Mouse (Mus musculus) telencephalon, adult 2 months (tissue): Measurements from ENCODE around the gene Ubash3a.

Experiments
- DNase-seq: peaks from one replicate; pipeline ENCODE4 v3.0.0-alpha.2; 2011; ENCODE audit warnings: low read depth, low spot score

Ubash3a gene

GRCm38 (mm10) chr17:31280269-31280668 is 72.6 kb downstream of the Ubash3a start:
- DNase-seq = no peak

GRCm38 (mm10) chr17:31281830-31282686 is 74.4 kb downstream of the Ubash3a start:
- DNase-seq = no peak

- DNase-seq = no peak
Observed at GRCm38 (mm10) chr17:31282687-31283053, 75.0 kb downstream of the Ubash3a start.

GRCm38 (mm10) chr17:31285867-31286266 is 78.2 kb downstream of the Ubash3a start:
- DNase-seq = no peak

DNA sequence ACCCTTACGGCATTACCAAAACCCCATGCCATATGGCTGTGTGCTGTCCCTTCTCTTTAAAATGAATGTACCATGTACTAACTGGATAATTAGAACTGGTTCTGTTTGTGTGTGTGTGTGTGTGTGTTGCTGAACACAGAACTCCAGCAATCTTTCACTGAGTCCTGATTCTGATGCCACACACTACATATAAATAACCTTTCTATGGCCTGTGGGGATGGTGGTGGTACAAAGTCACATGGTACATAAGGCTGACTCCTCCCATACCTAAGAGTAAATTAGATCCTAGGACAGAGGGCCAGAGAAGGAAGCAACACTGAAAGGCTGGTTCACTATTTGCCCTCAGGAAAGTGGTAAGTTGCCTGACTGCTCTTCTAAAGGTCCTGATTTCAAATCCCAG is 78.8 kb downstream of the Ubash3a start, which contains the start of gene Slc37a1:
TSS of gene Slc37a1 (plus strand) at position 301 of the 400 bp plus-strand sequence.
- DNase-seq = no peak

DNA sequence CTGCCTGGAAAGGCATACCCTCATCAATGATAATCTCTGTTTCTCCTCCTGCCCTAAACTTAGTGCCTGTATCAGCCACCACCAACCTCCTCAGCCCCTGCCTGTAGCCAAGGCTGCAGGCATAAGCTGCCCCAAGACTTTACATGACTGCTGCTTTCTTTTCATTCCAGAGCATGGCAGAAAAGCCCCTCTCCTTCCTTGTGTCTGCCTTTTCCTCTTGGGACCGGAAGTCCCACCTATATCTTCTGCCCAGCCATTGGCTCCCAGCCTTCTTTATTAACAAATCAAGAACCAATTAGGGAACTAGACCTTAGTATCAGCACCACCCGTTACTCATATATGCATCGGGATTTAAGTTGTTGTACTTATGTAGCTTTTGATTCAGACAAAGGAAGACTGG is 79.5 kb downstream of the Ubash3a start:
- no peak for DNase-seq

DNA sequence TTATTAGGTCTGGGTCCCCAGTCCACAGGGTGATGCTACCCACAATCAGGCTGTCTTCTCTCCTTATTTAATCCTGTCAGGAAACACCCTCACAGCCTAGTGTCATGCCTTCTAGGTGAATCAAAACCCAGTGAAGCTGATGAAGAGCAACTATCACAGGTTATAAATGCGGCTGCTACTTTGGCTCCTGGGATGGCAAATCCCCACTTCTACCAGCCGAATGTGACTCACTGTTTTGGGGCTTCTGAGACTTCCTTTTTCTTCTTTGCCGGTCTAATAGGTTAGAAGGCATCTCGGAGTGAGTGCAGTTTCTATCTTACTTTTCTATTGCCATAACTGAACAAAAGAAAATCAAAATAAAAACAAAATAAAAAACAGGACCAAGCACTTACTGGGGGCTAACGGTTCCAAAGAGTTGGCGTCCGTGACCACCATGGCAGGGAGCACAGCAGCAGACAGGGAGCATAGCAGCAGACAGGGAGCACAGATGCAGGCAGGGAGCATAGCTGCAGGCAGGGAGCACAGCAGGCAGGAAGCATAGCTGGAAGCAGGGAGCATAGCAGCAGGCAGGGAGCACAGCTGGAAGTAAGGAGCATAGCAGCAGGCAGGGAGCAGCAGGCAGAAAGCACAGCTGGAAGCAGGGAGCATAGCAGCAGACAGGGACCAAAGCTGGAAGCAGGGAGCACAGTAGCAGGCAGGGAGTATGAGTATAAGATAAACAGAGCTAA is 81.5 kb downstream of the Ubash3a start:
- DNase-seq = no peak

GRCm38 (mm10) chr17:31290311-31290710 is 82.6 kb downstream of the Ubash3a start:
- no peak for DNase-seq

- DNase-seq = no peak
Observed at GRCm38 (mm10) chr17:31290859-31291258, 83.2 kb downstream of the Ubash3a start.

DNA sequence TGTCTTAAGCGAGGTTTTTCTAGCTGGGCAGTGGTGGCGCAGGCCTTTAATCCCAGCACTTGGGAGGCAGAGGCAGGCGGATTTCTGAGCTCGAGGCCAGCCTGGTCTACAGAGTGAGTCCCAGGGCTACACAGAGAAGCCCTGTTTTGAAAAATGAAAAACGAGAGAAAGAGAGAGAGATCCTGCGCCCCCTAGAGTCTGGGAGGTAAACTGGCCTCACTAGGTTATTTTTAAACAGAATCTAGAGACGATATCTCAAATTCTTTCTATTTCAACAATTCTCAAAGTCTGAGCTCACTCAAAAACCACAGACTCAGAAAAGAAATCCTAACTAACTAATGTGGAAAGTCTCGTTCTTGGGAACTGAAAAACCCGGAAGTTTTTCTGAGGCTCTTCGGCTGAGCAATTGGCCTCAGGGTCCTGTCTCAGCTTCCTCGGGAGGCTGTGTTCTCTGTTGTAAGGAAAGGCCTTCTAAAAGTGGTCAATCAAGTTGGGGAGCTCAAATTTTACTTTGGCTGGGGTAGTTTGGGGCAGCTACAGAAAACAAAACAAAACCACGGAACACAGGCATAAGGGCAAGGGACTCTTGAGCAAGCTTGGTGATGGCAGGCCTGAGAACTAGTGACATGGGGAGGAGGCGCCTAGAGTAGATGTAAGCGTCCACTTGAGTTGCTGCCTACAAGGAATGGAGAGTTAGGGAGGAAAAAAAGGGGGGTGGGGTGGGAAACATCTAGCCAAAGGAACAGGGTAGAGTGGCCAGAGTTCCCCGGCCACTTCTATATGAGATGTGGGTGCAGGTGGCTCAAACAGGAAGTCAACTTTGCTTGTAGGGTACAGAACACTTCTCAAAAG is 86.9 kb downstream of the Ubash3a start:
- no peak for DNase-seq

- DNase-seq = no peak
Observed at GRCm38 (mm10) chr17:31295215-31295891, 87.7 kb downstream of the Ubash3a start.

DNA sequence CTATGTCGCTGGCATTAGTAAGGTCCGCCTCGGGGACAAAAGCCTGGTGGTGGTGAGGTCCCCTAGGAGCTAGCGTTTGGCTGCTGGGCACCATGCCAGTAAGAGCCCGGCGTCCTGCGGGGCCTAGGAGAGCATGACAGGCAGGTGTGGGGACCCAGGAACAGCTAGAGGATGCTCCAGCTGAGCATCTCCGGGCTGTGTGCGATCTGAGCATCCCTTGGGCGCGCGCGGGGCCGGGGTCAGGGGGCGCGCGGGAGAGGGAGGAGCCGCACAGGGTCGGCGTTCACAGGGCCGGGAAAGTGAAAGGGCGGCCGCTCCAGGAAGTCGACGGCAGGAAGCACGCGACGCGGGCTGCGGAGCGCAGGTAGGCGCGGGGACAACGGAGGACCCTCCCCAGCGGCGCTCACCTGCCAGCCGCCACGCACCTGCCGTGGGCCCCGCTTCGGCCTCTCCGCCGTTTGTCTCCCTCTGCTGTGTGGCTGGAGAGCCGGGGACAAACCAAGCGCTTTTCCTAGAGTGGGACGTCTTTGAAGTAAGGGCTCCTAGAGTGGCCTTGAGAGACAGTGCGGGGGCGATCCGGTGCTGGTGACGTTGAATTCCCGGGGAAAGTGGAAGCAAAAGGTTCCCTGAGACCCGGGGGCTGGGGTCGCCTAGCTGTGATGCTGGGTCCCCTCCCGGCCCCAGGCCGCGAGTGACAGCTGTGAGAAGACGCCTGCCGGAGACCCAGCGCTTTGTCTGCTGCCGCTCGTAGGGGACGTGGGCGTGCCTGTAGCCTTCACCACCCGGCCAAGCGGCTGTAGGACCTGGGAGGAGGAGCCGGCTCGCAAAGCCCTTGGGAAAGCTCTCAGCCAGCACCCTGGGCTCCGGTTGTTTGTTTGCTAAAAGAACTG is 88.5 kb downstream of the Ubash3a start:
- DNase-seq = no peak
